Mouse (Mus musculus) intestine, postnatal 0 days (tissue): ENCODE measurements at regions not wholly inside any gene's neighbourhood (a gene's known extent, or its start where the extent isn't known, plus 50 kb on each side); places are given as distances from the start of the nearest gene placed in this dataset.

Experiments
- ATAC-seq: fragments of 200-750 bp; cut with Nextera tagmentation; 2 replicates; pipeline ENCODE4 v1.8.0; 2017; ENCODE audit warnings: mild to moderate bottlenecking, moderate TSS enrichment, moderate library complexity
- H3K27ac ChIP-seq: fragments of 300-500 bp; sonication (generic); 2 replicates; pipeline ENCODE4 v1.5.1; 2014; ENCODE audit warnings: mild to moderate bottlenecking, low read depth, low read length, moderate library complexity
- H3K27me3 ChIP-seq: fragments of 300-500 bp; sonication (generic); replicated peaks from 2 replicates; pipeline ENCODE4 v1.6.1; 2014; ENCODE audit warnings: low read length, mixed read lengths; ENCODE audit not compliant: control insufficient read depth, insufficient read depth
- H3K36me3 ChIP-seq: fragments of 300-500 bp; sonication (generic); 2 replicates; pipeline ENCODE4 v1.6.1; 2014; ENCODE audit warnings: mild to moderate bottlenecking, moderate library complexity; ENCODE audit not compliant: control insufficient read depth, insufficient read depth
- H3K4me1 ChIP-seq: fragments of 300-500 bp; sonication (generic); replicated peaks from 2 replicates; pipeline ENCODE4 v1.6.1; 2014; ENCODE audit warnings: antibody characterized with exemption, low read length, mixed read lengths; ENCODE audit not compliant: control insufficient read depth, insufficient read depth
- H3K4me2 ChIP-seq: fragments of 300-500 bp; sonication (generic); replicated peaks from 2 replicates; pipeline ENCODE4 v1.6.1; 2014; ENCODE audit warnings: low read depth, mild to moderate bottlenecking, moderate library complexity
- H3K4me3 ChIP-seq: fragments of 300-500 bp; sonication (generic); 2 replicates; pipeline ENCODE4 v1.5.1; 2014; ENCODE audit warnings: low read depth, low read length
- H3K9ac ChIP-seq: fragments of 300-500 bp; sonication (generic); 2 replicates; pipeline ENCODE4 v1.6.1; 2014; ENCODE audit warnings: mild to moderate bottlenecking, low read depth, low read length
- H3K9me3 ChIP-seq: fragments of 300-500 bp; sonication (generic); 2 replicates; pipeline ENCODE4 v1.6.1; 2016; ENCODE audit warnings: mixed run types; ENCODE audit not compliant: control insufficient read depth
- CTCF ChIP-seq: sonication (generic); IDR thresholded peaks from 2 replicates; pipeline ENCODE4 v1.5.1; 2016; ENCODE audit warnings: low read depth, mild to moderate bottlenecking, control low read depth, antibody characterized with exemption, moderate library complexity
- WGBS: fragments of 180-500 bp; shearing (Covaris S2); extraction: QIAGEN DNeasy Blood & Tissue Kit; methylation state at CpG from one replicate; pipeline ENCODE4 v1.1.7; 2014; 5-methylcytosine and 5-hydroxymethylcytosine counted together

DNA sequence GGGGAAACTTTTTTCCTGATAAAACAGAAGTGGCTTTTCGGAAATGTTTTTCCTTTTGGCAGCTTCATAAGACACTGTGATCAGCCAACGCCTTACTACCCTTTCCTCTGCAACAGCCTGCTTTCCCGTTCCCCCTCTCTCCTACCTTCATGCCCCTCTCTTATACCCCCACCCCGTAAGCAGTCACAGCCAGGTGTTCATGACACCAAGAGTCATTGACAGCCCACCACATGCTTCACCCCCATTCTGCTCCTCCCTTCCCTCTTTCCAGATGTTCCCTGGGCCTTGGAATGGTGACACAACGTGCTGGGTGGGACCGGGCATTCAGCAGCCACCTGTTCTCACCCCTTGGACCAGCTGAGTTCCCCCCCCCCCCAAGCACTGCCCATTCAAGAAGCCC, 56.5 kb upstream of the Cux1 start:
- 0 out of 2 replicates have a peak, but pooled peaks cover 3% of the 10 kb centered on the region for H3K27me3 ChIP-seq
- ATAC-seq: no peak
- WGBS: 47% methylated on average over 6 of the region's 6 CpGs
- H3K27ac ChIP-seq: no peak overlapping the region
- no peak overlapping the region for H3K9ac ChIP-seq
- H3K4me2 ChIP-seq: no peak overlapping the region
- no peak for TF ChIP-seq CTCF
- H3K36me3 ChIP-seq: no peaks in the 10 kb centered on the region
- no peak overlapping the region for H3K4me3 ChIP-seq
- no peaks in the 10 kb centered on the region for H3K9me3 ChIP-seq
- H3K4me1 ChIP-seq: peaks cover 4% of the 10 kb centered on the region; the same call in 1 of the 2 replicates

DNA sequence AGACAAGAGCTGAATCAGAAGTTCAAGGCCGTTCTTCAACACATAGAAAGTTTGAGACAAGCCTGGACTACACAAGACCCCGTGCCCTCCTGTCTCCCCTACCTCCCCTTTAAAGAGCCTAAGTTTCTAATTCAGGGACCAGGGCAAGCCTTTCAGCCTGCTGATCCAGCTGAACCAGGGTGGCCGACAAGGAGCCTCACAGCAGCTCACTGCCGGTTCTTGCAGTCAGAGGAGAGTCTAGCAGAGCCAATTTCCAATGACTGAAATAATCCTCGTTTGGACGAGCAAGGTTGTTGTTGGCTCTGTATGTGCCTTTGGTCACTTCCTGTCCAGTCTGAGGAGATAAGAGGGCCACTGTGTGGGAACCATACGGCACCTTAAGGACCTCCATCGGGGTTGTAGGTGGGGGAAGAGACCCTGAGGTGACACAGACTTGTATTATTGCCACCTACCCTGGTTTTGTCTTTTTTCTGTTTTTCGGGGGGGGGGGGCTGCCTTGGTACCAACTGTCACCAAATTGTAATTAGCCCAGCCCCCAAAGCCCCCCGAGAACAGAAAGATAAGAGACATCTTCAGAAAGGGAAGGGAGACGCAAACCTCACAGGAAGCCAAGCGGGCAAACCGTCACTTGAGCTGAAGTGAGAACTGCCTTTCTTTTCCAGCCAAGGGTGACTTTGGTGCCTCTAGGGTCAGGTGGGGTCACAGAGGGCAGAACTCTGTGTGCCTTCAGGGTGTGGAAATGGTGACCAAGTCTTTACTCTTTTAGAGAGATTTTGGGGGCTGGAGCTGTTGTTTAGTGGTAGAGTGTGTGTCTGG, 58.1 kb upstream of the Cux1 start:
- no peak for TF ChIP-seq CTCF
- Histone ChIP-seq H3K9ac (no peak overlapping the region), H3K4me1 (peaks cover 4% of the 10 kb centered on the region; the same call in 1 of the 2 replicates)

DNA sequence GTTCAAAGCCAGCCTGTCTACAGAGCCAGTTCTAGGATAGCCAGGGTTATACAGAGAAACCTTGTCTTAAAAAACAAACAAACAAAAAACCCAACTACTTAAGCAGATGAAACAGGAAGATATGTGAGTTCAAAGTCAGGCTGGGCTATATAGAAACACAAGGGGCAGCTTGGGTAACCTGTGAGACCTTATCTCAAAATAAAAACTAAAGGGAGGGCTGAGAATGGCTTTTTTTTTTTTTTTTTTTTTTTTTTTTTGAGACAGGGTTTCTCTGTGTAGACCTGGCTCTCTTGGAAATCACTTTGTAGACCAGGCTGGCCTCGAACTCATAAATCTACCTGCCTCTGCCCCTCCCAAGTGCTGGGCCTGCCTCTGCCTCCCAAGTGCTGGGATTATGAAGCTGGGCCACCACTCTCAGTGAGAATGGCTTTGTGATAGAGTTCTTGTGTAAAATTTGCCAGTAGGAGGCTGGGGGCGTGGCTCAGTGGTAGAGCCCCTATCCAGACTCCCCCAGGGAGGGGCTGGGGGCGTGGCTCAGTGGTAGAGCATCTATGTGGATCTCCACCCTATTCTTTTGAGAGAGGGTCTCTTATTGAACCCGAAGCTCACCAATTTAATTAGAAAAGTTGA, 59.0 kb upstream of the Cux1 start:
- no peak for ATAC-seq
- no peak overlapping the region for H3K4me2 ChIP-seq
- H3K9me3 ChIP-seq: no peaks in the 10 kb centered on the region
- H3K36me3 ChIP-seq: no peaks in the 10 kb centered on the region
- H3K4me3 ChIP-seq: no peak overlapping the region
- TF ChIP-seq CTCF: no peak
- WGBS: 47% methylated on average over 4 of the region's 4 CpGs
- no peaks in the 10 kb centered on the region for H3K27me3 ChIP-seq
- no peak overlapping the region for H3K9ac ChIP-seq
- no peak overlapping the region for H3K27ac ChIP-seq
- peaks cover 4% of the 10 kb centered on the region; the same call in 1 of the 2 replicates for H3K4me1 ChIP-seq

More for the DNA sequence above, 58.1 kb upstream of the Cux1 start:
- H3K27me3 ChIP-seq: no peaks in the 10 kb centered on the region
- no peaks in the 10 kb centered on the region for H3K9me3 ChIP-seq
- no peaks in the 10 kb centered on the region for H3K36me3 ChIP-seq
- no peak overlapping the region for H3K4me2 ChIP-seq
- no peak overlapping the region for H3K27ac ChIP-seq
- ATAC-seq: no peak
- 71% methylated on average over 13 of the region's 13 CpGs for WGBS
- H3K4me3 ChIP-seq: no peak overlapping the region

DNA sequence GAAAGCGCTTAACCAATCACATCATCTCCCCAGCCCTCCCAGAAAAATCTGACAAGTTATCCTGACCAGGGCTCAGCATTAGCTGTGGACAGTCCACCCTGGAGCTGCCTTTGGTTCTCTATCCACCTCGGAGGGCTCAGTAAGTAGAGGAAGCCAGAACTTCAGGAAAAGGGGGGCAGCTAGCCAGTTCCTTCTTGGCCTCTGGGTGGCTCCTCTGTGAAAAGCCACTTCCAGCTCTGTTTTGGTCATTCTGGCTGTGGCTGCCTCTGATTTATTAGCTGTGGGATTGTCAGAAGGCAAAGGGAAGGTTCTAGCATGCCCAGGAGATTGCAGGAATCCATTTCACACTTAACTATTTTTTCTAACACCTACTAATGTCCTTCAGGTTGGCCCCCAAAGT, 59.6 kb upstream of the Cux1 start:
- H3K9ac ChIP-seq: no peak overlapping the region
- WGBS: 60% methylated on average over 2 of the region's 2 CpGs
- H3K4me1 ChIP-seq: peaks cover 4% of the 10 kb centered on the region; the same call in 1 of the 2 replicates
- ATAC-seq: no peak
- H3K4me3 ChIP-seq: no peak overlapping the region
- H3K36me3 ChIP-seq: no peaks in the 10 kb centered on the region
- H3K27me3 ChIP-seq: no peaks in the 10 kb centered on the region
- TF ChIP-seq CTCF: no peak
- H3K4me2 ChIP-seq: no peak overlapping the region
- no peaks in the 10 kb centered on the region for H3K9me3 ChIP-seq
- H3K27ac ChIP-seq: no peak overlapping the region

DNA sequence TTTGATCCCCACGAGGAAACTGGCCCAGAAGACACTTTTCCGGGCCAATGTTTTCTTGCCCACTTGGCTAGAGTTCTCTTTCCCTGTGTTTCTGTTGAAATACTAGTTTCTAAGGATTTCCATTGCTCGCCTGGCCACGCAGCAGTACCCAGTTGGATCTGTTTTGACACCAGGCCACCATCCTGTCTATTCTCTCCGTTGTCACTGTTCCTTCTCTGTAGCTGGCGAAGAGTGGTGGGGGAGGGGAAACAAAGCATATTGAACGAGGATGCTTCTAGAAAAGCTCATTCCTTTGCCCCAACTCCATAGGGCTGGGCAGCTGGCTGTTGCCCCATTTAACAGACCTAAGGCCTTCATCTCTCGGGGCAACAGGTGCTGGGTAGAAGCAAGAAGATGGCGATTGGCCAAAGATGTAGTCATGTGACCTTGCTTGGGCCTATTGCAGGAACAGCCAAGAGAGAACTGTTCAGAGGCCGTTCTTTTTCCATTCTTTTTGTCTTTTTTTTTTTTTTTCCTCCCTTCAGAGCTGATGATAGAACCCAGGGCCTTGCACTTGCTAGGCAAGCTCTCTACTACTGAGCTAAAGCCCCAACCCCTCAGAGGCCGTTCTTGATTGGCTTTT, 60.5 kb upstream of the Cux1 start:
- Histone ChIP-seq H3K4me1 (peaks cover 2% of the 10 kb centered on the region; the same call in 1 of the 2 replicates), H3K4me2 (no peak overlapping the region), H3K9me3 (no peaks in the 10 kb centered on the region), H3K27ac (no peak overlapping the region), H3K9ac (no peak overlapping the region), H3K36me3 (no peaks in the 10 kb centered on the region), H3K27me3 (no peaks in the 10 kb centered on the region), H3K4me3 (no peak overlapping the region)
- no peak for ATAC-seq
- 74% methylated on average over 11 of the region's 11 CpGs for WGBS
- no peak for TF ChIP-seq CTCF

DNA sequence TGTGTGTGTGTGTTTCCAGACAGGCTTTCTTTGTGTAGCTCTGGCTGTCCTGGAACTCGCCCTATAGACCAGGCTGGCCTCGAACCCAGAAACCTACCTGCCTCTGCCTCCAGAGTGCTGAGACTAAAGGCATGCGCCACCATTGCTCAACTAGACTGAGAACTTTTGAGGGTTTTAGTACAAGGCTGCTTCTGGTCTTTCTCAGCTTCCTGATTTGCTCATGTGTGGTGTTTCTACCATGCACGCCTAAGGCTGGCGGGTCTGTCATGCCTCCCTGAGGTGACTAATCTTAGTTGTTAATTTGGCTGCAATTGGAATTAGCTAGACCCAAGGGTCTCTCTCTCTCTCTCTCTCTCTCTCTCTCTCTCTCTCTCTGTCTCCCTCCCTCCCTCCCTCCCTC, 61.2 kb upstream of the Cux1 start:
- no peak for TF ChIP-seq CTCF
- no peaks in the 10 kb centered on the region for H3K27me3 ChIP-seq
- no peaks in the 10 kb centered on the region for H3K4me1 ChIP-seq
- H3K27ac ChIP-seq: no peak overlapping the region
- no peaks in the 10 kb centered on the region for H3K36me3 ChIP-seq
- no peak overlapping the region for H3K9ac ChIP-seq
- H3K4me3 ChIP-seq: no peak overlapping the region
- no peaks in the 10 kb centered on the region for H3K9me3 ChIP-seq
- 90% methylated on average over 5 of the region's 5 CpGs for WGBS
- no peak for ATAC-seq
- no peak overlapping the region for H3K4me2 ChIP-seq
